Mouse (Mus musculus) adrenal gland, postnatal 0 days (tissue): ENCODE results near the gene Akap3. TPM values are rescaled to one million over a fixed set of nuclear protein-coding genes. Genes with fewer than 3 reads are reported as not detected.

Source experiments
- polyA plus RNA-seq: library from polyadenylated mRNA; unstranded; fragments of >200 nt; fragmentation: Nextera tagmentation; extraction: Ambion mirVana; gene quantifications from 2 replicates; pipeline ENCODE4 v1.2.1, GENCODE M21; 2015

Akap3 gene
- polyA plus RNA-seq: not detected in 2 replicates

GRCm38 (mm10) chr6:126852881-126853280, at the start of gene Akap3:
Gene Akap3 (plus strand): TSS chr6:126853098.

GRCm38 (mm10) chr6:126848712-126849704, 3.9 kb upstream of the Akap3 start, which contains the start of gene Ndufa9:
Gene Ndufa9 (minus strand): TSS chr6:126849136.

GRCm38 (mm10) chr6:126921111-126921881, 68.4 kb downstream of the Akap3 start, which contains the start of gene Dyrk4:
Gene Dyrk4 (minus strand): TSS chr6:126921839.

Other genes with a start within 250 kb of the Akap3 start
- 1.3 TPM in 2 replicates for gene Kcna1, start 206.7 kb upstream of the Akap3 start, polyA plus RNA-seq
- gene Kcna6, start 112.4 kb upstream of the Akap3 start, polyA plus RNA-seq: 4.5 and 6.5 TPM in 2 replicates
- gene Ndufa9, start 4.0 kb upstream of the Akap3 start, polyA plus RNA-seq: 210 and 290 TPM in 2 replicates
- gene Dyrk4, start 68.7 kb downstream of the Akap3 start, polyA plus RNA-seq: not detected in 2 replicates
- gene Rad51ap1, start 86.5 kb downstream of the Akap3 start, polyA plus RNA-seq: 22.3 and 25.7 TPM in 2 replicates
- 15.3 and 15.9 TPM in 2 replicates for gene D6Wsu163e, start 86.9 kb downstream of the Akap3 start, polyA plus RNA-seq
- gene Fgf6, start 162.5 kb downstream of the Akap3 start, polyA plus RNA-seq: 0.06 and 0.10 TPM in 2 replicates
- gene Fgf23, start 219.8 kb downstream of the Akap3 start, polyA plus RNA-seq: not detected in 2 replicates